Mouse (Mus musculus): ENCODE measurements at regions not wholly inside any gene's neighbourhood (a gene's known extent, or its start where the extent isn't known, plus 50 kb on each side); places are given as distances from the start of the nearest gene placed in this dataset.
A peak's percentile ranks its signal among the peaks of the same experiment; 100 is the strongest.

- DNase-seq = no peak
These were observed 60.4 kb downstream of the Pou3f3 start for GRCm38 (mm10) chr1:42755958-42756357.

- no peak for DNase-seq
These were observed 60.9 kb downstream of the Pou3f3 start for GRCm38 (mm10) chr1:42756497-42756896.

GRCm38 (mm10) chr1:42763447-42763846, 67.9 kb downstream of the Pou3f3 start:
- no peak for DNase-seq

- no peak for DNase-seq
These were observed 68.5 kb downstream of the Pou3f3 start for GRCm38 (mm10) chr1:42764048-42764447.

- no peak for DNase-seq
These were observed 74.5 kb downstream of the Pou3f3 start for GRCm38 (mm10) chr1:42770085-42770484.

GRCm38 (mm10) chr1:42772000-42772399, 76.4 kb downstream of the Pou3f3 start:
- DNase-seq = no peak

GRCm38 (mm10) chr1:42773851-42774464, 77.1 kb upstream of the Mrps9 start:
- no peak for DNase-seq

- DNase-seq = no peak
These were observed 75.8 kb upstream of the Mrps9 start for GRCm38 (mm10) chr1:42774971-42775892.

- no peak for DNase-seq
These were observed 75.1 kb upstream of the Mrps9 start for GRCm38 (mm10) chr1:42775893-42776287.

GRCm38 (mm10) chr1:42777416-42777815, 73.6 kb upstream of the Mrps9 start:
- no peak for DNase-seq

GRCm38 (mm10) chr1:42779761-42780160, 71.3 kb upstream of the Mrps9 start:
- peak; percentile 15 to 49 for DNase-seq

GRCm38 (mm10) chr1:42780266-42780665, 70.8 kb upstream of the Mrps9 start:
- no peak for DNase-seq

- no peak for DNase-seq
These were observed 69.5 kb upstream of the Mrps9 start for GRCm38 (mm10) chr1:42781533-42781932.

GRCm38 (mm10) chr1:42783072-42783672, 67.9 kb upstream of the Mrps9 start:
- no peak for DNase-seq

- DNase-seq = no peak
These were observed 63.8 kb upstream of the Mrps9 start for GRCm38 (mm10) chr1:42787240-42787639.

- DNase-seq = no peak
These were observed 62.6 kb upstream of the Mrps9 start for GRCm38 (mm10) chr1:42788413-42788812.

Measured in cerebellum, postnatal 25 days (tissue).